In the genomic region with DNA sequence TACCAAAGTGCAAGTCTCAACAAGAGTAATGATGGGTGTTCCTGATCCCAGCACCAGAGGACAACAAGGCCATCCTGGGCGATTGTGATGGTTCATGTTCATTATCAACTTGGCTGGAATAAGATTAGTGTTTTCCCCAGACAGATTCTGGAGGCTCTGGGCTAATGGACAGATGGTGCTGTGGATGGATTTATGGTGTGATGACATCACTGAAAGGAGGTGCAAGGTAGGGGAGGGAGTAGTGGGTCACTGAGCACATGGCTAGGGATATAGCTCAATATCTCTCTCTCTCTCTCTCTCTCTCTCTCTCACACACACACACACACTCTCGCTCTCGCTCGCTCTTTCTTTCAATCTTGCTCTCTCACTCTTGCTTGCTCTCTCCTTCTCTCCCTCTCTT, we compare ENCODE assay signal across 21 mouse cellular contexts.
"Had no signal": no experiment of that assay in that cellular context is flagged by ENCODE, and none has a peak within 500 bp of the region (broad histone marks: within the 10 kb centered on the region; RNA-seq: fewer than 3 reads in every experiment).

No protein-coding gene starts in this region.

- ATAC-seq: liver, postnatal 0 days; midbrain, embryonic 16.5 days had no signal

- H3K4me3 ChIP-seq: liver, embryonic 13.5 days; liver, embryonic 15.5 days; midbrain, embryonic 10.5 days; midbrain, embryonic 12.5 days; myocyte; neural tube, embryonic 13.5 days; neural tube, embryonic 15.5 days; stomach, embryonic 15.5 days had no signal

- DNase-seq: liver, embryonic 13.5 days; liver, postnatal 0 days; lung, embryonic 14.5 days; lung, postnatal 10 days; lung, postnatal 4 days; midbrain, embryonic 14.5 days; right cerebral cortex, postnatal 25 days; right cerebral cortex, postnatal 4 days; spleen, adult 18-20 months; thymus, adult 2 months; thymus, postnatal 25 days; thymus, postnatal 4 days had no signal

- H3K9ac ChIP-seq: liver, embryonic 13.5 days; liver, embryonic 15.5 days; liver, postnatal 0 days; lung, embryonic 14.5 days; midbrain, embryonic 12.5 days; neural tube, embryonic 13.5 days; neural tube, embryonic 15.5 days; stomach, embryonic 15.5 days had no signal

- H3K36me3 ChIP-seq: liver, embryonic 13.5 days; liver, embryonic 15.5 days; midbrain, embryonic 10.5 days; midbrain, embryonic 12.5 days; neural tube, embryonic 13.5 days; neural tube, embryonic 15.5 days; stomach, embryonic 15.5 days had no signal

- H3K4me2 ChIP-seq: liver, embryonic 13.5 days; liver, embryonic 15.5 days; lung, embryonic 14.5 days; midbrain, embryonic 12.5 days; neural tube, embryonic 13.5 days; neural tube, embryonic 15.5 days; stomach, embryonic 15.5 days had no signal

- H3K27me3 ChIP-seq: liver, embryonic 13.5 days; liver, embryonic 15.5 days; midbrain, embryonic 12.5 days; neural tube, embryonic 13.5 days; neural tube, embryonic 15.5 days; stomach, embryonic 15.5 days had no signal

- H3K9me3 ChIP-seq: liver, embryonic 13.5 days; liver, embryonic 15.5 days; midbrain, embryonic 10.5 days; midbrain, embryonic 12.5 days; neural tube, embryonic 13.5 days; neural tube, embryonic 15.5 days; stomach, embryonic 15.5 days had no signal

- H3K27ac ChIP-seq: liver, embryonic 13.5 days; liver, embryonic 15.5 days; midbrain, embryonic 10.5 days; midbrain, embryonic 12.5 days; neural tube, embryonic 13.5 days; neural tube, embryonic 15.5 days; stomach, embryonic 15.5 days; stomach, postnatal 0 days had no signal

- H3K4me1 ChIP-seq: liver, embryonic 13.5 days; liver, embryonic 15.5 days; midbrain, embryonic 12.5 days; neural tube, embryonic 13.5 days; neural tube, embryonic 15.5 days had no signal
